Mouse (Mus musculus) embryo, embryonic 10.5 days (tissue): ENCODE measurements around the gene Dok3.

Source experiments
- DNase-seq: peaks from one replicate; pipeline ENCODE4 v3.0.0-alpha.2; 2015; ENCODE audit warnings: low spot score

The Dok3 gene

DNA sequence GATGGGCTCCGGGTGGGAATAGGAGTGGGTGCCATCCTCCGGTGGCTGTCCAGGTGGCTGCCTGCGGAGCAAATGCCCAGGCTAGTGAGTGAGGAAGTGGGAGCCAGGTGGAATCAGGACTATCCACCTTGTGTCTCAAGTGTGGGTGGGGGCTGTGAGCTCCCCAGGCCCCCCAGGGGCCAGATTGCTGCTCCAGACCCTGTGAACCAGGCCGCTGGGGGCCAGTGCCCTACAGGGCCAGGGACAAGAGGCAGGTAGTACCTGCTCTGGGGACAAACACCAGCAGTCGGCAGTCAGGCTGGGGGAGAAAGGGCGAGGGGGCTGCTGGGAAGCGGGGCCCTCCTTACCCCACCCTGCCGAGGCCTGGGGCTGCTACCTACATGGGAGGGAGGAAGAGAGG, 52.8 kb downstream of the Dok3 start:
- DNase-seq = no peak

DNA sequence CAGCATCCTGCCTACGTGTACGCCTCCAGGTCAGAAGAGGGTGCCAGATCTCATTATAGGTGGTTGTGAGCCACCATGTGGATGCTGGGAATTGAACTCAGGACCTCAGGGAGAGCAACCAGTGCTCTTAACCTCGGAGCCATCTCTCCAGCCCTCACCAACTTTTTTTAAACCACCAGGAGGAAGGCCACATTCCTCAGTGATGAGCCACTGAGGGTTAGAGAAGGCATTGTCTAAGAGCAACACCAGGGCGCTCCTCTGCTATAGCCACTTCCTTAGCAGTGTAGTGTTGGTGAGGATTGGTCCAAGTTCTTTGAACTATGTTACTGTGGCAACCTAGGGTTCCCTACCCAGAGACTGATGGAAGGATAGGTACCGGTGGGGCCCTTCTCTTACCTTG, 53.3 kb downstream of the Dok3 start:
- DNase-seq = no peak

DNA sequence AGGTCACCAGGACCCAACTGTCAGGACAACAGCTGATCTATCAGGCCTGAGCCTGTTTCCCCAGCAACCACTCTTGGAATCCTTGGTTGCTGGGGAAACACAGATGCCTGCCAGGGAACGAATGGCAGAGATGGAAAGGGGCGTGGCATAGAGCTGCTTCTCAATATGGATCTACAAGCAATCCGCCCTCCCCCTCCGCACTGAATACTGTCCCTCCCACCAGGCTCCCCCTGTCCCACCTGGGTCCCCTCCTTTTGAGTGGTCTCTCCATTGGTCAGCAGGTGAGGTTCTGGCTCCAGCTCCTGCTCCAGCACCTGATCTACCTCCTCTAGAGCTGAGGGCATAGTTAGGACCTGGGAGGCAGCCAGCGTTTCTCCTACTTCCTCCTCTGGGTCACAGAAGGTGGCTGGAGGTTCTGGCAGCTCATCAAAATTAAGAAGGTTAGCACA, 54.5 kb downstream of the Dok3 start:
- DNase-seq = peak; percentile 89

DNA sequence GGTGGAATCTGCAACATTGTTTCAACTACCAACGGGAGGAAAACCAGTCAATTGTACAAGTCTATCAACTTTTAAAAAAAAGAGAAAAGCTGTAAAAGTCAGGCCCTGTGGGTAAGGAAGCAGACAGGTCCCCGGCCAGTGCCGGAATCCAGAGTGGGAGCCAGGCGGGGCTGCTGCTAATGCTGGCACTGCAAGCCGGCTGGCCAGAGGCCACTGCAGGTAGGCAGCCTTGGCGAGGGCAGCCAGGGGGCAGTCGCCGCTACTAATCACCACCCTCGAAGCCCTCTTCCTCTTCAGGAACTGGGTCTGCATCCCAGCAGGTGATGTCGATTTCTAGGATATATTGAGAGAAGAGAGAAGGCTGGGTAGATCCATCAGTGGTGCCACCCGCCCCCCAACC, 55.1 kb downstream of the Dok3 start:
- no peak for DNase-seq
